Mouse (Mus musculus): ENCODE results near the gene Fam78b.

The Fam78b gene

DNA sequence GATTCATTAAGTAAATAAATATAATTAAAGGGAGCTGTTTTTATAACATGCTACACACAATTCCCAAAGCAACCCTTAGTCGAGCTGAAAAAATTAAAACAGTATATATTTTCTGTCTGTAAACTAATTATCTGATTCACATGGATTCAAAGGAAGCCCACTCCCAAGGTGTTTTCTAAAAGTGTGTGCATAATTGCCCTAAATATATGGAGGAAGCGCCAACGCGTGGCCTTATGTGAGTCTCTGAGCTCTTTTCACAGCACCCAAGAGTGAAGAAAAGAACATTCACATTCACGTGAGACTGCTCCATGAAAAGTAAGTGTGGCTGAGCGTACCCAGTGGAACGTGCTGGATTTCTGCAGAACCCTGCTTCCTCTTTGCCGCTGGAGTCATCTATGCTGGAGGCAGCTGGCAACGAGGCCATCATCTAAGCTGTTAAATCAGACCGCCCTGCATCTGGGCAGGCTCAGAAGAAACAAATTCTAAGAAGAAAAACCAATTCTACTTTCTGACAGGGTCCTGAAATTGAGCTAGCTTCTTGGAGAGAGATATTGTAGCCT lies 93.5 kb downstream of the Fam78b start:
- no peak for DNase-seq (ENCODE audit: low spot score)

DNA sequence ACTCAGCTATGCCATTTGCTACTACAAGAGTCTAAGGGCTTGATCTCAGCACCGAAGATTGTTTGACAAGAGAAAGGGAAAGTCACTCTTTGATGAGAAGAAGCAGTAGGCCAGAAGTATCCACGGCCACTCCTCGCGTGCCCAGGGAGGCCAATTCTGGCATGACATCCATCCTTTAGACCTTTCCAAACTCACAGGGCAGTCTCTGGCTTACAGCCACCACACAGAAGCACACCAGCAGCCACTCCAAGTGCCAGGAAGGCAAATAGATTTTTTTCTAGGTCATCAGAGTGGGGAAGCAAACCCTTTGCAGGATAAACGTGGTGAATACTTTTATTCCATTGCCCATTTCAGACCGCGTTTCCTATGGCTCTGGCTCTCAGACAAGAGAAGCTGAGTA lies 97.5 kb downstream of the Fam78b start:
- no peak for DNase-seq (ENCODE audit: low spot score)

- DNase-seq (ENCODE audit: low spot score), result no peak
Observed at GRCm38 (mm10) chr1:167102046-167102445, 100.8 kb downstream of the Fam78b start.

- no peak for DNase-seq (ENCODE audit: low spot score)
Observed at GRCm38 (mm10) chr1:167102566-167102965, 101.3 kb downstream of the Fam78b start.

GRCm38 (mm10) chr1:167104956-167105626 lies 103.9 kb downstream of the Fam78b start:
- no peak for DNase-seq (ENCODE audit: low spot score)

DNA sequence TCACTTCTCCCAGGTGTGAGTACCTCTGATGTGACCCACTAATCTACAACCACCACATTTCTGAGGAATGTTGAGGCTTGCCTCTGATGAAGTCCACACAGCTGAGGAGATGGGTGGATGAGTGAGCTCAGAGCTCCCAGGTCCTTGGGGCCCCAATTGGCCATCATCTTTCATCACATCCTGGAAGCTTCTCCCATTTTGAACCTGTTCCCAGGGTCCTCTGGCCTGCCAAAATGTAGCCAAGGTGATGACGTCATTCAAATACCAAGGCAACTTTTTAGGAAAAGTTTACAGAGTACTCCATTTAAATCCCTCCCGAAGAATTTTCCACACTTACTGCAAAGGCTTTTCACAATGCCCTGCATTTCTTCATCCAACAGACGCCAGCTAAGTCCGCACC lies 104.7 kb downstream of the Fam78b start:
- DNase-seq (ENCODE audit: low spot score), result no peak

DNA sequence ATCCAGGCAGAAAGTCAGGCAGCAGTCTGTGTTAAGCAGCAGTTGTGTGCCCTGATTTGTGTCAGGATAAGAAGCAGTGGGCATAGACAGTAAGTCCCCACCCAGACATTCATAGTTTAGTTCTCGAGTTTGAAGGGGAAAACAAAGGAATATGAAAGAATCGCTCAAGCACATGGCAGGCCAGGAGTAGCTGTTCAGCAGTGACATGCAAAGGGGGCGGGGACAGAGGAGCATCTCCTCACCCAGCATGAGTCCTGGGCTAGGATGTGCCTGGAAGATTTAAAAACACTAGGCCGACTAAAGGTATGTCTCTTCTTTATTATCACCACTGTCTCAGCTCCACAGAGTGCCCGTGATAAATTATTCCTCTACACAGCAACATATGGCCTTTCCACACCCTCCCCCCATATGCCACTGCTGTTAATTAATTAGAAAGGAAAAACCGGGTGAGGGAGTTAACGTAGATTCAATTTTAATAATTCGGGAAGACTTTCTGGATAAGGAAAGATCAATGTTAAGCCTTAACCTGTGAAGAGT lies 107.8 kb downstream of the Fam78b start:
- no peak for DNase-seq (ENCODE audit: low spot score)

DNA sequence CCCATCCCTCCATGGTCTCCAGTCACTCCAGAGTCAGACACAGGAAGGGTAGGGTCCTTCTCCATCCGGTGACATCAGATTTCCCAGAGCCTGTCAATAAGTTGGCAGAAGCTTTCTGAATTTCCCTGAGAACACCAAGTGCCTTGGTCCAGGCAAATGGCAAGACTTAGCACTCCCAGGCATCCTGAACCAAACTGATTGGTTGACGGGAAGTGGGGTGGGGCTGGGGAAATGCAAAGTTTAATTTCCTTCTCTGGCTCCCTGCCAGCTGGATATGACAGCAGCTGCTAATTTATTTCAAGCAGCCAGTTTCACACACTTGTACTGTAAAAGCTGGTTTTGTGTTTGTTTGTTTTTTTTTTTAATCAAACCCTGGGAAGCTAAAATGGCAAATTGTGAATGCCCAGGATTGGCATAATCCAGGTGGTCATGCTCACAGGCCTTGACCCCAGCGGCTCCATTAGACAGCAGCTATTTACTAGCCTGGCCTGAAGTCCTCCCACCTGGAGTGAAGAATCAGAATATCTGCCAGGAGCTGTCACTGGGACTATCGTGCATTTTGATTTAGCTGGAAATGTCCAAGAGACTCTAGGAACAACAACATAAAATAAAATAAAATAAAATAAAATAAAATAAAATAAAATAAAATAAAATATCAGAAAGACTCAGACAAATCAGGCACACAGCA lies 113.3 kb downstream of the Fam78b start:
- no peak for DNase-seq (ENCODE audit: low spot score)

DNA sequence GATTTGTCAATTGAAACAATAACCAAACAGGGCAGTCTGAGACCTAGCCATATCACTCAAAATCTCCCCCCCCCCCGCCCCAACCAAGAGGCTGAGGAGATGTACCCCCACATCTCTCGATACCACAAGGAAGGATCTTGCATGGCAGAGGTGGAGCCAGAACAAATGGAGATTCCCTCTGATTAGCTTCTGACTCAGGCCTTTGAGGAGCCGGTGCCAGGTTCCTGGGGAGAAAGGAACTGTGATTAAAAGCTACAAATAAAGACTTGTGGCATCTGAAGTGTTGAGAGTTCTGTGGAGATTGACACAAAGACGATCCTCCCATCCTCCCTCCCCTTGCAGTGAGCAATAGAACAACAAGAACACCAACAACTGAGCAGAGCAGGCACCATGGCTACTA lies 113.9 kb downstream of the Fam78b start:
- DNase-seq (ENCODE audit: low spot score), result no peak

- DNase-seq (ENCODE audit: low spot score), result no peak
Observed at GRCm38 (mm10) chr1:167116733-167117132, 115.5 kb downstream of the Fam78b start.

DNA sequence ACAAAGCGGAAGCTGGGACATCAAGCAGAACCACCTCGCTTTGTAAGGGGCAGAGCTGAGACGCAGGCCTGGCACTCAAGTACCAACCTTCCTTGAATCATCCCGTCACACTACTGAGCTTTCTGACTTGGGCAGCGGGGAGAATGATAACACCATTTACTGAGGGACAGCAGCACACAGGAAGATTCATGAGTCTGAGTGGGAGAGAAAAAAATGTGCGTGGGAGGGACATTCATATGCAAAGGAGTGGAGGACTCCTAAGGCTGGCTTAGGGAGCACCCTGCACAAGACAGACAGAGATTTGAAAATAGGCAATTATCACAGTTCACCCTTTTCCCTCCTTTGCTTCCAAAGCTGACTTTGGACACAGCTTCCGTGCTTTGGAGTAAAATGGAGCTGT lies 117.8 kb downstream of the Fam78b start:
- no peak for DNase-seq (ENCODE audit: low spot score)

GRCm38 (mm10) chr1:167119439-167119838 lies 118.2 kb downstream of the Fam78b start:
- no peak for DNase-seq (ENCODE audit: low spot score)

DNA sequence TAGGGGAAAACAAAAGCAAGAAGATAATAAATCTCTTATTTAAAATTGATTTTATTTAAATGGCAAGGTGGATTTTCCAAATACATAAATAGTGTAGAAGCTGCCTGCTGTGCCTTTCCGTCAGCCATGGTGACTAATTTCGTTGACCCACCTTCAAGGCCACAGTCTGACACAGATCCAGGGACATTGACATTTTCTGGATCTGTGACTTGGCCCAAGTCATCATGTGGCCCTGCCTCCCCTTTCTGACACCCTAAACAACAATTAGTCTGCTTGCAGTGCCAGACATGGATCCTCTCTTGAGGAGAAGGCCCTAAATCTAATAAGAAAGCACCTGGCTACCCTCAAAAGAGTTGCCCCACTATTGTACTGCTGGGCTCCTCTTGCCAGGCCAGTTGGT lies 121.2 kb downstream of the Fam78b start:
- DNase-seq (ENCODE audit: low spot score), result no peak

DNA sequence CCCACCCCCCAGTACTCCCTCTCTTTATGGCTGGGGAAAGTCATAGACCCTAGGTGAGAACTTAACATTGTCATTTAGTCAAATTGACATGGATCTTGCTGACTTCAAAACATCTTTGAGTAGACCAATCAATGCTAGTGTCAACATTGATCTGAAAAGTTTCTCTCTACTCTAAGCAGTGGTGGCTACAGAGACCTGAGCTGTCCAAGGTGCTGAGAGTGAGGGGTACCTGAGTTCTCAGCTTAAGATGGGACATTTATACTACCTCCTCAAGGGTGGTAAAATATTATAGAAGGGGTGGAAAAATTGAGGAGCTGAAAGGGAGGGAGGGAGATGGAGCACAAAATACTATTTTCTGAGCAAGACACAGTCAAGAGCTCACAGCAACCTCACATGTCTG lies 122.3 kb downstream of the Fam78b start:
- DNase-seq (ENCODE audit: low spot score), result no peak

DNA sequence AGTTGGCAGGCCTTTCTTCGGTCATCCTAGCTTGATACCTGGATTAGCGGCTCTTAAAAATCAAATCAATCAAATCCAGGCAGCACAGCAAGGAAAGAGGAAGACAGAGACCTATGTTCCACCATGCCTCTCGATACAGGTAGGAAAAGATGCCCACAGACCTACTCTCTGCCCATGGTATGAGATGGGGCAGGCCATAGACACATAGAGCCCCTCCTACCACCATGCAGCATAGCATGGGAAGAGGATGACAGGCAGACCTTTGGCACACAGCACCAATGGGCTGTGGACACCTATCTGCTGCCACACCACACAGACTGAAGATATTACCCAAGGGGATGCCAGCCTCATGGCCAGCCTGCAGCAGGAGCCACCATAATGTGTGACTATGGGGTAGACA lies 124.7 kb downstream of the Fam78b start:
- no peak for DNase-seq (ENCODE audit: low spot score)

- no peak for DNase-seq (ENCODE audit: low spot score)
Observed at GRCm38 (mm10) chr1:167126292-167126691, 125.1 kb downstream of the Fam78b start.

- DNase-seq (ENCODE audit: low spot score), result no peak
Observed at GRCm38 (mm10) chr1:167135748-167136147, 134.5 kb downstream of the Fam78b start.
